Mouse (Mus musculus): Measurements from ENCODE around the gene Slc6a13.

DNA sequence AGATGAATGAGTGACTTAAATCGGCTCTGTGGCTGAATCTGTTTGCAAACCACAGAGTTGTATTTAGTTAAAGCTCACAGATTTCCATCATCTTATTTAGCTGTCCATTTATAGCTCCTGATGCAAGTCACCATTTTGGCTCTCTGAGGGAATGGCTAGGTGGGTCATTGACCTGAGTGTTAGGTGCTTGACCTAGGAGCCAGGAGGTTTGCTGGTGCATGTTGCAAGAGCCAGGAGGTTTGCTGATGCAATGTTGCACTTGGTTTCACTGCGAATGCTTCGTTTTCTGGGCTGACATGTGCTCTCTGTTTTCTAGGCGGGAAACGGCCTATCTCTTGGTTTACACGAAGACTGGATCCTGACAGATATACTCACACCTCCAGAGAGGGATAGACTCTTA is 29.9 kb upstream of the Slc6a13 start:
- TF ChIP-seq CTCF (IDR thresholded peaks at IDR 0.05; ENCODE audit: low read depth, low read length) (no peak), POLR2A (IDR thresholded peaks at IDR 0.05; ENCODE audit: borderline replicate concordance, low read depth, low read length) (no peak)

Data from bone marrow macrophage, adult 2 months (primary cell).